Mouse (Mus musculus) brown adipose tissue, adult 24 weeks (tissue): ENCODE results near the gene Cd164l2. TPM values are rescaled to one million over a fixed set of nuclear protein-coding genes. Genes with fewer than 3 reads are reported as not detected.
A peak's percentile ranks its signal among the peaks of the same experiment; 100 is the strongest.

Experiments used
- H3K27ac ChIP-seq: fragments of 200-500 bp; replicated peaks from 2 replicates; pipeline ENCODE4 v1.5.1; 2012; ENCODE audit warnings: low read depth, mild to moderate bottlenecking, low read length
- H3K4me1 ChIP-seq: fragments of 200-500 bp; 2 replicates; pipeline ENCODE4 v1.6.1; 2012; ENCODE audit warnings: low read length, mixed read lengths; ENCODE audit not compliant: control insufficient read depth, insufficient read depth, insufficient read length
- H3K4me3 ChIP-seq: fragments of 200-500 bp; 2 replicates; pipeline ENCODE4 v1.5.1; 2012; ENCODE audit warnings: low read depth, mild to moderate bottlenecking, low read length, moderate library complexity; ENCODE audit not compliant: insufficient read depth
- polyA plus RNA-seq: library from polyadenylated mRNA; stranded (reverse); fragments of >200 nt; gene quantifications from 2 replicates; pipeline ENCODE4 v1.2.4, GENCODE M21; 2012; ENCODE audit not compliant: missing spikeins, insufficient read depth, insufficient read length

Cd164l2 gene
- polyA plus RNA-seq, 1 experiment = 3.3 TPM

DNA sequence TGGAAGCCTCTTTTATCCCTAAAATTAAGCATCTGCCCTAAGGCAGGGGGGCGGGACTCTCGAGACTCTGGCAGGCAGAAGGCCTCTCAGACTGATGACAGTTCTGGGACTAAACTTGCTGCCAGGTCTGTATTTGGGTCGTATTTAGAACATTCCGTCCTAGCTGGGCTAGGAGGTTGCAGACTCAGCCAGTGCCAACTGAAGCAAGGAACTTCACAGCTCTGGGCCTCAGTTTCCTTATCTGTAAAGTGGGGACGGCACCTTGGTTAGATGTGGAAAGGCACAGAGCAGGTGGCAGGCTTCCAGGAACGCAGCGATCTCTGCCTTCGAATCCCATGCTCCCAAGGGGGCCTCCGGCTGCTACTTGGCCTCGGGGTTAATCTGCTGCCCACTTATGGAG, 14.1 kb downstream of the Cd164l2 start:
- Histone ChIP-seq H3K27ac (0 out of 2 replicates have a peak overlapping the region, but pooled peaks have one; percentile 28), H3K4me3 (no peak overlapping the region), H3K4me1 (peaks cover 7% of the 10 kb centered on the region; the same call in 1 of the 2 replicates)

GRCm38 (mm10) chr4:133227636-133228035, 15.7 kb downstream of the Cd164l2 start:
- Histone ChIP-seq H3K27ac (no peak overlapping the region), H3K4me1 (peaks cover 7% of the 10 kb centered on the region; the same call in 1 of the 2 replicates), H3K4me3 (no peak overlapping the region)

DNA sequence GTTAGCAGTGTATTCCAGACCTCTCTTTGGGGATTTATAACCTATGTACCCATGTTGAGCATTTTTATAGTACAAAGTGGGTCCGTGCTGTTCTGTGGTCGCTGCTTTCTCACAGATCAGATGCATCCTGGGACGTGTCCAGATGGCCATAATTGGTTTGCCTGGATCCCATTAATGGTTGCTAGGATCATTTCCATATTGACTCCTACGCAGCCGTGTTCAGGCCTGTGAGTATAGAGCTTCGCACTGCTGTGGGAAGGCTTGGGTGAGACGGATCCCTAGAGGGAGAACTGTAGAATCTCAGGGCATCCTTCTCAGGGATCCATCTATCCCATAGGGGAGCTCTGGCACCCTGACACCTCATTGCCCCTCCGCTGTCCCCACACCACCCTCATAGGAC, 17.7 kb downstream of the Cd164l2 start:
- H3K4me1 ChIP-seq = peaks cover 11% of the 10 kb centered on the region
- H3K27ac ChIP-seq = no peak overlapping the region
- H3K4me3 ChIP-seq = no peak overlapping the region

GRCm38 (mm10) chr4:133233285-133233976, 21.5 kb downstream of the Cd164l2 start:
- Histone ChIP-seq H3K4me1 (peaks cover 4% of the 10 kb centered on the region; the same call in 1 of the 2 replicates), H3K4me3 (no peak overlapping the region), H3K27ac (no peak overlapping the region)

DNA sequence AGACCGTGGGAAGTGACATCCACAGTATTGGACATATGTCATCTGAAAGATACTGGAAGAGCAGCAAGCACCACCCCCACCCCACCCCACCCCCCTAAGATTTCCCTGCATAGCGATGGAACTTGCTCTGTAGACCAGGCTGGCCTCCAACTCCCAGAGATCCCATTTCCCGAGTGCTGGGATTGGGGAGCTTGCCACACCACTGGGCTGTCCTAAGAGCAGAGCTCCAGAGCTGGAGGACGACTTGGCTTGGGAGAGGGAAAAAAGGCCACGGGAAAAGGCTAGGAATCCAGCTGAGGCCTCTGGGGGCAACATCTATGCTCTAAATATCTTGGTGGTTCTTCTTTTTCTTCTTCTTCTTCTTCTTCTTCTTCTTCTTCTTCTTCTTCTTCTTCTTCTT, 22.8 kb downstream of the Cd164l2 start:
- H3K27ac ChIP-seq = no peak overlapping the region
- H3K4me3 ChIP-seq = no peak overlapping the region
- H3K4me1 ChIP-seq = peaks cover 6% of the 10 kb centered on the region; the same call in 1 of the 2 replicates

DNA sequence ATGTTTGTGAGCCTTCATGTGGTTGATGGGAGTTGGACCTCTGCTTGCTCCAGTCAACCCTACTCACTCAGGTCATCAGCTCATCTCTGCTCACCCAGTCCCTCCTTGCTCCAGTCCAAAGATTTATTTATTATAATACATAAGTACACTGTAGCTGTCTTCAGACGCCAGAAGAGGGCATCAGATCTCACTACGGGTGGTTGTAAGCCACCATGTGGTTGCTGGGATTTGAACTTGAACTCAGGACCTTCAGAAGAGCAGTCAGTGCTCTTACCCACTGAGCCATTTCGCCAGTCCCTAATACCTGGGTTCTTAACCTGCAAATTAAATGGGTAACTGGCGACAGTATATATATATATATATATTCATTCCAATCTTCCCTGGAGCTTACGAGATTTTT, 23.5 kb downstream of the Cd164l2 start:
- no peak overlapping the region for H3K27ac ChIP-seq
- H3K4me1 ChIP-seq = peaks cover 6% of the 10 kb centered on the region; the same call in 1 of the 2 replicates
- H3K4me3 ChIP-seq = no peak overlapping the region

- Histone ChIP-seq H3K4me3 (no peak overlapping the region), H3K4me1 (peaks cover 14% of the 10 kb centered on the region), H3K27ac (no peak overlapping the region)
These were observed 26.0 kb downstream of the Cd164l2 start for GRCm38 (mm10) chr4:133237911-133238310.

DNA sequence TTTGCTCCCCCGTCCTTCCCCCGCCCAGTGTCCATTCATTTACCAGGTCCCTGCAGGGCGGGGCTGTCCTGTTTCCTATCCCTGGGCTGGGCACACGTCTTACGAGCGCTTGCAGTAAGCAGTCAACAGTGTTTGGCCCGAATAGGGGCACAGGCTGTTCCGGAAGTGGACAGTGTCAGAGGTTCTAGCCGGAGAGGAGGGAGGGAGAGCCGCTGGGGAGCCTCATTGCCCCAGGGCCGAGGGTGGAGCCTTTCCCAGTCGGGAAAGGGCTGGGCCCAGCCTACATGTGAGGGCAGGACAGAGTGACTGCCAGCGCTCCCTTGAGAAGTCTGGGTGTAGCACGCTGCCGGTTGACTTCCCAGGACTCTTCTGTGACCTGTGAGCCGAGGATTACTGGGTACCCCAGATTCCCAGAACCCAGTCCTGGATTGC, 28.6 kb downstream of the Cd164l2 start, which contains the start of gene Map3k6:
TSS of gene Map3k6 (plus strand) at position 329 of the 432 bp plus-strand sequence.
- peak within 1 kb of the TSS; percentile 93 for H3K27ac ChIP-seq
- peak within 1 kb of the TSS; percentile 69 for H3K4me3 ChIP-seq
- peaks cover 11% of the 10 kb centered on the region for H3K4me1 ChIP-seq

GRCm38 (mm10) chr4:133240934-133241908, 29.3 kb downstream of the Cd164l2 start:
- Histone ChIP-seq H3K27ac (peak overlapping the region; percentile 93), H3K4me1 (peaks cover 11% of the 10 kb centered on the region), H3K4me3 (peak overlapping the region; percentile 69)

- Histone ChIP-seq H3K4me1 (peaks cover 11% of the 10 kb centered on the region), H3K27ac (peak overlapping the region; percentile 71), H3K4me3 (peak overlapping the region; percentile 49)
These were observed 30.0 kb downstream of the Cd164l2 start for GRCm38 (mm10) chr4:133241910-133242309.

DNA sequence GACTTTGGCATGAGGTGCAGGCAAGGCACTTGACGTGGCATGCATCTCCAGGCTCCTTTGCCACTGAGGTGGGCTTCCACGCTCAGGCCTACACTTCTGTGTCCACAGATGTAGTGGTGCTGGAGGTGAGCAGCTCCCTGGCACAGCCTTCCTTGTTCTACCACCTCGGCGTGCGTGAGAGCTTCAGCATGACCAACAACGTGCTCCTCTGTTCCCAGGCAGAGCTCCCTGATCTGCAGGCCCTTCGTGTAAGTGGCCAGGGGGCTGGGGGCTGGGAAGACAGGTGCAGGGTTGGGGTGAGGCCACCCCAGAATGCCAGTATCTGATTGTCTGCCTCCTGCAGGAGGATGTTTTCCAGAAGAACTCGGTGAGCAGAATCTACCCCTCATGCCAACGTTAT, 30.8 kb downstream of the Cd164l2 start:
- no peak overlapping the region for H3K27ac ChIP-seq
- peaks cover 11% of the 10 kb centered on the region for H3K4me1 ChIP-seq
- no peak overlapping the region for H3K4me3 ChIP-seq

DNA sequence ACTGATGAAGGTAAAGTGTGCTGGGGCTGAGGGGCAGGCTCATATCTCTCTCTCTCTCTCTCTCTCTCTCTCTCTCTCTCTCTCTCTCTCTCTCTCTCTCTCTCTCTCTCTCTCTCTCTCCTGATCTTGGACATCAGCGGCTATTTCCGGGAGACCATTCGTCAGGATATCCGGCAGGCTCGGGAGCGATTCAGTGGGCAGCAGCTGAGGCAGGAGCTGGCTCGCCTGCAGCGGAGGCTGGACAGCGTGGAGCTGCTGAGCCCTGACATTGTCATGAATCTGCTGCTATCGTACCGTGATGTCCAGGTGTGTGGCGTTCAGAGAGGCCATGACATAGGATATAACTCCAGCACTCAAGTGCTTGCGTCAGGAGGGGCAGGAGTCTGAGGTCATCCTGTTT, 31.6 kb downstream of the Cd164l2 start:
- H3K27ac ChIP-seq = no peak overlapping the region; the same call in 1 of the 2 replicates
- H3K4me1 ChIP-seq = peaks cover 11% of the 10 kb centered on the region
- H3K4me3 ChIP-seq = no peak overlapping the region

GRCm38 (mm10) chr4:133244289-133244688, 32.4 kb downstream of the Cd164l2 start:
- H3K4me1 ChIP-seq = peaks cover 11% of the 10 kb centered on the region
- H3K27ac ChIP-seq = no peak overlapping the region
- no peak overlapping the region for H3K4me3 ChIP-seq

GRCm38 (mm10) chr4:133247072-133247471, 35.1 kb downstream of the Cd164l2 start:
- Histone ChIP-seq H3K4me3 (peak overlapping the region; percentile 46), H3K4me1 (peaks cover 7% of the 10 kb centered on the region), H3K27ac (peak overlapping the region; percentile 69)

GRCm38 (mm10) chr4:133247806-133248449, 36.0 kb downstream of the Cd164l2 start:
- no peak overlapping the region for H3K27ac ChIP-seq
- H3K4me1 ChIP-seq = peaks cover under 1% of the 10 kb centered on the region; the same call in 1 of the 2 replicates
- no peak overlapping the region for H3K4me3 ChIP-seq
